Mouse (Mus musculus) left cerebral cortex, adult 8-10 months (tissue): ENCODE results near the gene Pex16. TPM values are rescaled to one million over a fixed set of nuclear protein-coding genes. Genes with fewer than 3 reads are reported as not detected.
A peak's percentile ranks its signal among the peaks of the same experiment; 100 is the strongest.
"Not testable (repeated sequence)": the region's sequence is repeated elsewhere in the genome, so short reads cannot be mapped to it uniquely, and the experiment has no call there.

ENCODE experiments used
- DNase-seq, 2 experiments: peaks; one replicate each; pipeline ENCODE4 v3.0.0; 2022; ENCODE audit warnings: low spot score in 2 of 2
- total RNA-seq, 4 experiments: library from RNA; stranded (reverse); gene quantifications; 2 replicates each; pipeline ENCODE4 v1.2.4; 2022

The Pex16 gene
- total RNA-seq, 4 experiments from 2014 or later, result 31.7 to 33.7 (median 32.7) TPM

DNA sequence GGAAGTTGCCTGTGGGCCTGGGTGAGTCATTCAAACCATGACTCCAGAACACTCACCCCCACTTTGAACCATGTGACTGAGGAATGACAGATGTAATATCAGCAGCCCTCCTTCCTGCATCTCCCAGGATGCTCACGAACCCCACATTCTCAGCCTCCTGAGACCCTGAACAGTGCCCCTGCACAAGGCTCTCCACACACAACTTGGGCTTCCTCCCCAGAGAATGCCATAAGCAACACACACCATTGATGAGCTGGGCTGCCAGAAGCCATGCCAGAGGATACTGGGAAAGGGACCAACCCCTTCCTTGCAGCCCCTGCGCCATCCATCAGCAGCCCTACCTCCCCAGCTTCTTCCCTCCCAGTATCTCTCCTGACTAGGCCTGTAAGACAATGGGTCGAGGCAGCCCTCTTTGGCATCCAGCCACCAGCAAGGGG lies 13.6 kb downstream of the Pex16 start:
- DNase-seq, result no peak

DNA sequence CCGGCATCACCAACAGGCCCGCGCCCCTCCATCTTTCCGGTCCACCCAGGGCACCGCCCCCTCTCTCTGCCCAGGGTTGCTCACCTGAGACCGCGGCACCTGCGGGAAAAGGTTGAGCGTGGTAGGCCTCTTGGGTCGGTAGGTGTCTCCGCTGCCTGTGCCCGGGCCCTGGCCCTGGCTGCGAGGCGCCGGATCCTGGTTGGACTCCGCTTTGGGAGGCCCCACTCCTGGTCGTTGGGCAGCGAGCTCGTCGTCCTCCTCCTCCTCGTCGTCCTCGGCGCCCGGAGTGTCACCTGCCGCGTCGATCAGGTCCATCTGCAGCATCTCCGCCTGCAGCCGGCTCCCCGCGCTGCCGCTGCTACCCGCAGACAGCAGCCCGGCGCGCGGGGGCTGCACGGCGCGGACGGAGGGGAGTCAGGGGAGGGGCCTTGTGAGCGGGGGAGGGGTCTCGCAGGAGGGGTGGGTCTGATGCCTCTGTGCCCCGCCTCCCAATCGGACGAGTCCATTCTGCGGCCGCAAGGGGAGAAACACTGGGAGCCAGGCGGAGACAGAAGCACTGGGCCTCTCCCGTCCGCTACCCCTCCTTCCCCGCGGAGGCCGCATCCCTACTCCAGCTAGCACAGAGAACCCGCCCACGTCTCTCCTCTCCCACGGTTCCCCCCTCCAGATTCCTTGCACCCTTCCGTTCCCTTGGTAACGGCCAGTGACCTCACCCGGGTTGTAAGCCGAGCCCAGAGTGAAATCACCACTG lies 14.6 kb downstream of the Pex16 start:
- DNase-seq, result peak; percentile 84 to 98

GRCm38 (mm10) chr2:92389645-92390044 lies 15.2 kb downstream of the Pex16 start:
- DNase-seq, result no peak

GRCm38 (mm10) chr2:92390206-92390930 lies 15.9 kb downstream of the Pex16 start:
- no peak for DNase-seq

DNA sequence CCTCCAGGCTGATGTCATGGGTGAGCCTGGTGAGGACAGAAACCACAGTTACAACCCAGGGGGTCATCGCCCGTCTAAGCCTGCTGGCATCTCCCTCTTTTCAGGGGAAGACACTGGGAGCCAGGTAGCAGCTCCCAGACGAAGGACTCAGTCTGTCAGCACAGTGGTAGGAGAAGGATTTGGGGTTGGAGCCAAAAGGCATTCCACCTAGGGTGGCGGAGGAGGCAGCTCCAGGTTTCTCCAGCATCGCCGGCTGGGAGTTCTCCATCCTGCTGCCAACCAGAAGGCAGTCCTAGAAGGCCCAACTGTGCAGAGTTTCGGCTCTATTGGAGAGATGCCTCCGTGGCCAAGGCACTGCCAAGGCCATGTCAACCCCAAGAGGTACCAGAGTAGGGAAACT lies 16.6 kb downstream of the Pex16 start:
- peak in 1 of 2 experiments; percentile 73 for DNase-seq

- DNase-seq, result no peak
Observed at GRCm38 (mm10) chr2:92391703-92392317, 17.3 kb downstream of the Pex16 start.

DNA sequence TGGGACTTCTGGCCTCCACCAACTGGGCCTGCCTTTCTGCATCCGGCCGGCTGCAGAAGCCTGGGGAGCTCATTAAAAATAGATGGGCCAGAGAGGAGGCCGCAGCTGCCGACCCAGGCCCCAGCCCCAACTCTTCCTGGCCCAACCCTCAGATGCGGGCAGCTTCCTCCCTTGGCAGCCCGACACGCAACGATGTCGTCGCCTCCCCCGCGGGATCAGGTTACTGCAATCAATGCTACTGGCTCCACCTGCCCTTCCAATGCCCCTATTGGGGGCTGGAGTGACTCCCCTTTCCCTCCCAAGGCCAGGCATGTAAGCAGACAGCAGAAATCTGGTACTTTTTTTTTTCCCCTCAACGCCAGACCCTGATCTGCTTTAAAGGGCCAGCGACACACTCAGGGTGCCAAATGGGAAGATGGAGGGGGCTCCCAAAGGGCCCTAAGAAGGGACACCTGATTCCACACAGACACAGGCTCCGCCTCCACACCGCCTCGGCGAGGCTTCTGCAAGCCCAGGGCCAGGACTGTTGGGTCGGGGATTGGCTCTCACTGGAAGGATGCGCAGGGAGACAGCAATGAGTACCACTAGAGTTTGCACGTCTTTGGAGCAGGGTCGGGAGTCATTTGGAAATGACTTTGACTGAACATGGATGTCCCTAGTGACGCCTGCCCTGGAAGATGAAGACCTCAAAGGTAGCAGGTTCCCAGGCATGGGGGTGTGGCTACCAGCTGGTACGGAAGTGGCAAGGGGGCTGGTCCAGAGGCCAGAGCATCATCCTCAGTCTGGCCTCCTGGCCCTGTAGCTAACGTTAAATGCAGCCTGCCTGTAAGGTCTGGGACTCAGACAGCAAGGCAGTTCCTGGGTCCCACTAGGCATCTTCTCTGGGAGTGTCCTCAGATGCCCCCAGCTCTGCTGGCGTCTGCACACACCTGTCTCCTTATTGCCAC lies 18.1 kb downstream of the Pex16 start:
- DNase-seq, result no peak

DNA sequence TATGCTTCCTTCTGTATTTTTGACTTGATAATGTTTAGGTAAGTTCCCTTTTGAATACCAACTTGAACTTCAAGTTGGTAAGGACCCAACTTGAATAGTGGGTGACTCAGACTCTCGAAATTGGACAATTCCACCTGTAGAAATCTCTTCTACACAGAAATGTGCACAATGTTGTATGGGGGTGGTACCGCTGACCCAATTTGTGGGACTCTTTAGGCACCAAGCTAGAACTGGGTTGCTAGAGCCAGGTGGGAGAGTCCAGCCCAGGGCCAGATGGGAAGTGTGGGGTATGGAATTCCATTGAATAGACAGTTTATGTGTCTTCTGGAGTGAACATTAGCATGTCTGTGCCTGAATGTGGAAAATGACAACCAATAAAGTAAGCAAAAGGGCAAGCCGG lies 21.1 kb downstream of the Pex16 start:
- no peak for DNase-seq

GRCm38 (mm10) chr2:92397436-92397835 lies 23.0 kb downstream of the Pex16 start:
- DNase-seq, result no peak

DNA sequence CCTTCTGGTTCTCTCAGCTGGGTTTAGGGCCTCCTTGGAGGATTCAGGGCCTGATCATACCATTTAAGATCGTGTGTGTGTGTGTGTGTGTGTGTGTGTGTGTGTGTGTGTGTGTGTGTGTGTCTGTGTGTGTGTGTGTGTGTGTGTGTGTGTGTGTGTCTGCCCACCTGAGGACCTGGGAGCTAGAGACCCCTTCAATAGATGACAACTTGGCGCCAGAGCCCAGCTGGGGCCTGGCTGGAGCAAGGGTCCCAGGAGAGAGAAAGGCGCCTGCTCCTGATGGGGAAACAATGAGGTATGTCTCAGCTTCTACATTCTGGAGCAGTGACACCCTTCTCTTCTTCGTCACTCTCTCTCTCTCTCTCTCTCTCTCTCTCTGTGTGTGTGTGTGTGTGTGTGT lies 25.4 kb downstream of the Pex16 start:
- not testable (repeated sequence) for DNase-seq

DNA sequence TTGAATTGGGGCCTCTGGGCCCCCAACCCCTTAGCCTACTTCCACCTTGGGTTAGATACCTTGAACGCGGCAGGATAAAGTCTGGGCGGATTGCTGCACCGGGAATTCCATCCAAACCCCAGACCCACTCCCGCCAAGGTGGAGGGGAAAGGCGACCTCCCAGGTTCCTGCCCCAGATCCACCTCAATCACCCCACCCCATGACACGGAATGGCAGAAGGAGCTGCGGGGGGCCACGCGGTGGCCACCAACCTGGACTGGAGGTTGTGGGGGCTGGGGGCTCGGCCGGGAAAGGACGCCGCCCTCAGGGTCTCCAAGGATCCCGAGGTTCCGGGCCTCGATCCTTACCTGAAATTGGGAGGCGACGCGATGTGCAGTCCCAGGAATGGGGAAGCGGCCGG lies 26.2 kb downstream of the Pex16 start:
- DNase-seq, result no peak

GRCm38 (mm10) chr2:92401091-92401561 lies 26.6 kb downstream of the Pex16 start, which contains the start of gene Mapk8ip1:
Gene Mapk8ip1 (minus strand): TSS chr2:92401263.
- DNase-seq, result no peak

DNA sequence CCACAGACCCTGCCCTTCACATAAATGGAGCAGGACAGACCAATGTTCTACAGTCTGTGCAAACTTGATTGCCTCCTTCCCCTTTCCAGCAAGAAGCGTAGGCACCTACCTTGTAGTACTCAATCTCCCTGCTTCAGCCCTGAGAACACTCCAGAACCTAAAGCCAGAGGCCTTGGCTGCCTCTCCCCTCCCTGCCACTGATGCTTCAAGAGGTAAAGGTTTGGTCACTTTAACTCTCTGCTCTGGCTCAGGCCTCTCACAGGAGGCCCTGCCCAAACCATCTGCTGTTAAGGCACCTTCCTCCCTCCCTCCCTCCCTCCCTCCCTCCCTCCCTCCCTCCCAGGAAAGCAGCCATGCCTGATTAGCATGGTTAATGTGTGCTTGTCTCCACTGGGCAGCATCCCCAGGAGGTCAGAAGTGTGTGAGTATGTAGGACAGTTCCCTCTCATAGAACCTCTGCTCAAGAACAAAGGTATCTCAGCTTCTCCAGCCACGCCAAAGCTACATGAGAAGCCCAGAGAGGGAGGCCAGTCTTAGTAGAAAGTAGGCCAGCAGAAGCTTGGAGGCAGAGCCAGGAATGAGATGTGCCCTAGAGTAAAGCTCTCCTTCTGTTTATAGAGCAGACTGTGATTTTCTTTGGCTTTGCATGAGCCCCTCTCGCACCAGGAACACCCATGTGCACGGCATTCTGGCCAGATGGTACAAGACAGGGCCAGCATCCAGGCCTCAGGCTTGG lies 28.3 kb downstream of the Pex16 start:
- no peak for DNase-seq

- DNase-seq, result no peak
Observed at GRCm38 (mm10) chr2:92403776-92404319, 29.4 kb downstream of the Pex16 start.

GRCm38 (mm10) chr2:92404737-92405136 lies 30.3 kb downstream of the Pex16 start:
- DNase-seq, result no peak

GRCm38 (mm10) chr2:92405687-92406086 lies 31.2 kb downstream of the Pex16 start:
- DNase-seq, result no peak

- no peak for DNase-seq
Observed at GRCm38 (mm10) chr2:92408309-92409045, 34.0 kb downstream of the Pex16 start.

DNA sequence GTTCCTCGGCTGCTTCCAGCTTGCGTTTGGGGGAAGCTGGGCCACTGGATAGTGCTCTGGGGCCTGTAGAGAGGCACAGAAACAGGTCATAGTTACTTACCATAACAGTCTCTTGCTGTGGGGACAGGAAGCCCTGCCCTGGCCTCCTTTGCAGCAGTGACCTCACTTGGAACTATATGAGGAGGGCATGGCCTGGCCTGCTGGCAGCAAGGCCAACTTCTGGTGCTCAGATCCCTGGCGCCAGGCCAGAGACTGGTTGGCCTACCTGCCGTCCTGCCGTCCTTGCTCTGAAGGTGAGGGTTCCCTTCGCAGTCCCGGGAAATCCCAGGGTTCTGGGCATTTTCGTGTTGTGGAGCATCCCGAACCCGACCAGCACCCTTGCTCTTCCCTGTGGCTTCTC lies 37.2 kb downstream of the Pex16 start:
- no peak for DNase-seq

DNA sequence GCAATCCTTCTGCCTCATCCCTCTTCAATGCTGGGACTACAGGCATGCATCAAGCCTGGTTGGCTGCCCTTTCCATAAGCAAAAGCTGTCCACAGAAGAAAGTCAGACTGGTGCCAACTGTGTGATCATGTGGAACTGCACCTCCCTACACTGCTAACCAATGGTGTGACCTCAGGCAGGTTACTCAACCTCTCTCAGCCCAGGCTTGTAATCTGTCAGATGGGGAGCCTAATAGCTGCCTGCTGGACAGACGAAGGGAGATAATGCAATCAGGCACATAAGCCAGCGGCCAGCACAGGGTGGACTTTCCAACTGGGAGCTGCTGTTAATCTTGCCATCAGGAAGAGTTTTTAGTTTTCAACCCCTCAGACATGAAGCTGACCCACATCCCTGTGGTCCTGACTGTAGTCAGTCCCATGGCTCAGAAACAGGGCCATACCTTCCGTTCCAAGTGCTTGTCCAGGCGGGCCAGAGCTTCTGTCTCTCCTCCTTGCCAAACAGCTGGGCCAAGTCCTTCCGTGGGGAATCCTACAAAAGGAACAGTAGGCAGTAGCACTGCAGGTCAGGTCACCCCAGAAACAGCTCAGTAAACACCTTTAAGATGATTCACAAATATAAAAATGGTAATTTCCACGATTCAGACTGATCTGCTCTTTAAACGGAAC lies 47.4 kb downstream of the Pex16 start:
- no peak for DNase-seq
